Mouse (Mus musculus): ENCODE data around the gene Mvk. TPM values are rescaled to one million over a fixed set of nuclear protein-coding genes. Genes with fewer than 3 reads are reported as not detected.
A peak's percentile ranks its signal among the peaks of the same experiment; 100 is the strongest.

Mvk gene
- polyA plus RNA-seq, 1 experiment from 2014 or later = 66.5 TPM

- DNase-seq (ENCODE audit: low spot score) (no peak), ATAC-seq (ENCODE audit: insufficient read depth, low FRiP score, low TSS enrichment) (no peak)
- peaks cover 31% of the 10 kb centered on the region for H3K4me1 ChIP-seq (ENCODE audit: control insufficient read depth, insufficient read depth, low read length)
- 77% methylated on average over 2 of the region's 2 CpGs for whole genome bisulfite sequencing
- H3K36me3 ChIP-seq (ENCODE audit: control insufficient read depth, insufficient read depth, low read length) = no peaks in the 10 kb centered on the region
- no peaks in the 10 kb centered on the region for H3K27me3 ChIP-seq (ENCODE audit: control insufficient read depth, insufficient read depth, low read length)
- H3K9ac ChIP-seq (ENCODE audit: low read length) = no peak overlapping the region
- no peak overlapping the region for H3K4me2 ChIP-seq (ENCODE audit: low read depth)
- H3K4me3 ChIP-seq (ENCODE audit: low read depth, low read length) = no peak overlapping the region
- H3K9me3 ChIP-seq (ENCODE audit: control insufficient read depth, low read length) = no peaks in the 10 kb centered on the region
- no peak overlapping the region for H3K27ac ChIP-seq (ENCODE audit: low read depth, low read length)
Observed at GRCm38 (mm10) chr5:114464561-114464960, 20.5 kb downstream of the Mvk start.

- WGBS = 48% methylated on average over 7 of the region's 7 CpGs
- Histone ChIP-seq H3K9me3 (ENCODE audit: control insufficient read depth, low read length) (no peaks in the 10 kb centered on the region), H3K36me3 (ENCODE audit: control insufficient read depth, insufficient read depth, low read length) (no peaks in the 10 kb centered on the region), H3K27ac (ENCODE audit: low read depth, low read length) (no peak overlapping the region), H3K9ac (ENCODE audit: low read length) (peak overlapping the region; percentile 14; the same call in 1 of the 2 replicates), H3K4me3 (ENCODE audit: low read depth, low read length) (no peak overlapping the region), H3K4me1 (ENCODE audit: control insufficient read depth, insufficient read depth, low read length) (peaks cover 31% of the 10 kb centered on the region), H3K27me3 (ENCODE audit: control insufficient read depth, insufficient read depth, low read length) (no peaks in the 10 kb centered on the region), H3K4me2 (ENCODE audit: low read depth) (no peak overlapping the region)
- DNase-seq (ENCODE audit: low spot score) (no peak), ATAC-seq (ENCODE audit: insufficient read depth, low FRiP score, low TSS enrichment) (no peak)
Observed at GRCm38 (mm10) chr5:114465641-114466040, 21.6 kb downstream of the Mvk start.

- Histone ChIP-seq H3K4me2 (ENCODE audit: low read depth) (peak overlapping the region; percentile 35), H3K4me1 (ENCODE audit: control insufficient read depth, insufficient read depth, low read length) (peaks cover 28% of the 10 kb centered on the region), H3K9me3 (ENCODE audit: control insufficient read depth, low read length) (no peaks in the 10 kb centered on the region), H3K27me3 (ENCODE audit: control insufficient read depth, insufficient read depth, low read length) (no peaks in the 10 kb centered on the region), H3K36me3 (ENCODE audit: control insufficient read depth, insufficient read depth, low read length) (no peaks in the 10 kb centered on the region), H3K27ac (ENCODE audit: low read depth, low read length) (peak overlapping the region; percentile 85), H3K4me3 (ENCODE audit: low read depth, low read length) (peak overlapping the region; percentile 16), H3K9ac (ENCODE audit: low read length) (peak overlapping the region; percentile 29; the same call in 1 of the 2 replicates)
- 3% methylated on average over 11 of the region's 11 CpGs for WGBS
- no peak for DNase-seq (ENCODE audit: low spot score)
- 0 out of 2 replicates have a peak, but pooled peaks have one; percentile 52 for ATAC-seq (ENCODE audit: insufficient read depth, low FRiP score, low TSS enrichment)
Observed at GRCm38 (mm10) chr5:114467019-114467418, 22.9 kb downstream of the Mvk start.

GRCm38 (mm10) chr5:114467430-114467829 lies 23.4 kb downstream of the Mvk start:
- Histone ChIP-seq H3K4me2 (ENCODE audit: low read depth) (peak overlapping the region; percentile 35), H3K27me3 (ENCODE audit: control insufficient read depth, insufficient read depth, low read length) (no peaks in the 10 kb centered on the region), H3K27ac (ENCODE audit: low read depth, low read length) (peak overlapping the region; percentile 85), H3K4me1 (ENCODE audit: control insufficient read depth, insufficient read depth, low read length) (peaks cover 28% of the 10 kb centered on the region), H3K4me3 (ENCODE audit: low read depth, low read length) (peak overlapping the region; percentile 16), H3K9ac (ENCODE audit: low read length) (peak overlapping the region; percentile 44), H3K9me3 (ENCODE audit: control insufficient read depth, low read length) (no peaks in the 10 kb centered on the region), H3K36me3 (ENCODE audit: control insufficient read depth, insufficient read depth, low read length) (no peaks in the 10 kb centered on the region)
- ATAC-seq (ENCODE audit: insufficient read depth, low FRiP score, low TSS enrichment) (peak; percentile 85), DNase-seq (ENCODE audit: low spot score) (peak; percentile 93)
- whole genome bisulfite sequencing = 3% methylated on average over 12 of the region's 13 CpGs

GRCm38 (mm10) chr5:114468007-114468406 lies 23.9 kb downstream of the Mvk start:
- Histone ChIP-seq H3K4me3 (ENCODE audit: low read depth, low read length) (no peak overlapping the region), H3K4me2 (ENCODE audit: low read depth) (peak overlapping the region; percentile 35), H3K4me1 (ENCODE audit: control insufficient read depth, insufficient read depth, low read length) (peaks cover 28% of the 10 kb centered on the region), H3K27me3 (ENCODE audit: control insufficient read depth, insufficient read depth, low read length) (no peaks in the 10 kb centered on the region), H3K36me3 (ENCODE audit: control insufficient read depth, insufficient read depth, low read length) (no peaks in the 10 kb centered on the region), H3K27ac (ENCODE audit: low read depth, low read length) (peak overlapping the region; percentile 85), H3K9me3 (ENCODE audit: control insufficient read depth, low read length) (no peaks in the 10 kb centered on the region), H3K9ac (ENCODE audit: low read length) (peak overlapping the region; percentile 44; the same call in 1 of the 2 replicates)
- ATAC-seq (ENCODE audit: insufficient read depth, low FRiP score, low TSS enrichment) = no peak
- DNase-seq (ENCODE audit: low spot score) = no peak
- WGBS = 63% methylated on average over 4 of the region's 4 CpGs

- H3K27me3 ChIP-seq (ENCODE audit: control insufficient read depth, insufficient read depth, low read length) = no peaks in the 10 kb centered on the region
- 78% methylated on average over 3 of the region's 3 CpGs for WGBS
- H3K4me3 ChIP-seq (ENCODE audit: low read depth, low read length) = no peak overlapping the region
- H3K9ac ChIP-seq (ENCODE audit: low read length) = no peak overlapping the region
- H3K36me3 ChIP-seq (ENCODE audit: control insufficient read depth, insufficient read depth, low read length) = no peaks in the 10 kb centered on the region
- H3K4me1 ChIP-seq (ENCODE audit: control insufficient read depth, insufficient read depth, low read length) = peaks cover 23% of the 10 kb centered on the region
- no peaks in the 10 kb centered on the region for H3K9me3 ChIP-seq (ENCODE audit: control insufficient read depth, low read length)
- no peak overlapping the region for H3K4me2 ChIP-seq (ENCODE audit: low read depth)
- ATAC-seq (ENCODE audit: insufficient read depth, low FRiP score, low TSS enrichment) (no peak), DNase-seq (ENCODE audit: low spot score) (no peak)
- no peak overlapping the region for H3K27ac ChIP-seq (ENCODE audit: low read depth, low read length)
Observed at GRCm38 (mm10) chr5:114470359-114470758, 26.3 kb downstream of the Mvk start.

GRCm38 (mm10) chr5:114474741-114475491 lies 30.8 kb downstream of the Mvk start:
- Histone ChIP-seq H3K4me2 (ENCODE audit: low read depth) (no peak overlapping the region), H3K4me3 (ENCODE audit: low read depth, low read length) (no peak overlapping the region), H3K36me3 (ENCODE audit: control insufficient read depth, insufficient read depth, low read length) (no peaks in the 10 kb centered on the region), H3K9me3 (ENCODE audit: control insufficient read depth, low read length) (no peaks in the 10 kb centered on the region), H3K27ac (ENCODE audit: low read depth, low read length) (no peak overlapping the region), H3K9ac (ENCODE audit: low read length) (no peak overlapping the region), H3K4me1 (ENCODE audit: control insufficient read depth, insufficient read depth, low read length) (no peaks in the 10 kb centered on the region), H3K27me3 (ENCODE audit: control insufficient read depth, insufficient read depth, low read length) (no peaks in the 10 kb centered on the region)
- no peak for DNase-seq (ENCODE audit: low spot score)
- ATAC-seq (ENCODE audit: insufficient read depth, low FRiP score, low TSS enrichment) = no peak
- WGBS = 47% methylated on average over 35 of the region's 35 CpGs

- 78% methylated on average over 12 of the region's 12 CpGs for WGBS
- Histone ChIP-seq H3K4me3 (ENCODE audit: low read depth, low read length) (no peak overlapping the region), H3K36me3 (ENCODE audit: control insufficient read depth, insufficient read depth, low read length) (no peaks in the 10 kb centered on the region), H3K4me2 (ENCODE audit: low read depth) (no peak overlapping the region), H3K27me3 (ENCODE audit: control insufficient read depth, insufficient read depth, low read length) (no peaks in the 10 kb centered on the region), H3K4me1 (ENCODE audit: control insufficient read depth, insufficient read depth, low read length) (peaks cover 4% of the 10 kb centered on the region), H3K9me3 (ENCODE audit: control insufficient read depth, low read length) (no peaks in the 10 kb centered on the region), H3K9ac (ENCODE audit: low read length) (no peak overlapping the region), H3K27ac (ENCODE audit: low read depth, low read length) (no peak overlapping the region)
- ATAC-seq (ENCODE audit: insufficient read depth, low FRiP score, low TSS enrichment) = no peak
- DNase-seq (ENCODE audit: low spot score) = no peak
Observed at GRCm38 (mm10) chr5:114478267-114478666, 34.2 kb downstream of the Mvk start.

GRCm38 (mm10) chr5:114482587-114483011 lies 38.5 kb downstream of the Mvk start:
- H3K4me3 ChIP-seq (ENCODE audit: low read depth, low read length) = no peak overlapping the region
- 0 out of 2 replicates have a peak overlapping the region, but pooled peaks have one; percentile 10 for H3K4me2 ChIP-seq (ENCODE audit: low read depth)
- H3K9ac ChIP-seq (ENCODE audit: low read length) = no peak overlapping the region
- H3K27me3 ChIP-seq (ENCODE audit: control insufficient read depth, insufficient read depth, low read length) = no peaks in the 10 kb centered on the region
- H3K4me1 ChIP-seq (ENCODE audit: control insufficient read depth, insufficient read depth, low read length) = peaks cover 4% of the 10 kb centered on the region
- H3K27ac ChIP-seq (ENCODE audit: low read depth, low read length) = no peak overlapping the region
- WGBS = 4% methylated on average over 14 of the region's 14 CpGs
- no peaks in the 10 kb centered on the region for H3K9me3 ChIP-seq (ENCODE audit: control insufficient read depth, low read length)
- H3K36me3 ChIP-seq (ENCODE audit: control insufficient read depth, insufficient read depth, low read length) = no peaks in the 10 kb centered on the region
- ATAC-seq (ENCODE audit: insufficient read depth, low FRiP score, low TSS enrichment) (peak; percentile 61), DNase-seq (ENCODE audit: low spot score) (peak; percentile 51)

Data from neural tube, embryonic 11.5 days (tissue).